Mouse (Mus musculus) stomach, embryonic 14.5 days (tissue): ENCODE measurements around the gene Uqcc1. TPM values are rescaled to one million over a fixed set of nuclear protein-coding genes. Genes with fewer than 3 reads are reported as not detected.

Experiments
- ATAC-seq: fragments of 200-750 bp; cut with Nextera tagmentation; 2 replicates; pipeline ENCODE4 v1.8.0; 2017; ENCODE audit warnings: low read depth, moderate TSS enrichment; ENCODE audit not compliant: insufficient number of reproducible peaks, insufficient read depth, low FRiP score
- H3K27ac ChIP-seq: fragments of 300-500 bp; sonication (generic); 2 replicates; pipeline ENCODE4 v1.5.1; 2014; ENCODE audit warnings: mild to moderate bottlenecking, low read length, moderate library complexity, mixed read lengths
- H3K27me3 ChIP-seq: fragments of 300-500 bp; sonication (generic); 2 replicates; pipeline ENCODE4 v1.6.1; 2014; ENCODE audit warnings: low read length, control low read depth, mixed read lengths; ENCODE audit not compliant: control insufficient read depth, insufficient read depth
- H3K36me3 ChIP-seq: fragments of 300-500 bp; sonication (generic); 2 replicates; pipeline ENCODE4 v1.6.1; 2014; ENCODE audit warnings: mild to moderate bottlenecking, control low read depth, low read length, moderate library complexity, mixed read lengths; ENCODE audit not compliant: control insufficient read depth, insufficient read depth
- H3K4me1 ChIP-seq: fragments of 300-500 bp; sonication (generic); 2 replicates; pipeline ENCODE4 v1.6.1; 2014; ENCODE audit warnings: low read length, control low read depth, mixed read lengths; ENCODE audit not compliant: control insufficient read depth, insufficient read depth
- H3K4me2 ChIP-seq: fragments of 300-500 bp; sonication (generic); replicated peaks from 2 replicates; pipeline ENCODE4 v1.6.1; 2014; ENCODE audit warnings: low read depth, low read length, control low read depth
- H3K4me3 ChIP-seq: fragments of 300-500 bp; sonication (generic); 2 replicates; pipeline ENCODE4 v1.5.1; 2014; ENCODE audit warnings: low read depth, low read length, control low read depth
- H3K9ac ChIP-seq: fragments of 300-500 bp; sonication (generic); replicated peaks from 2 replicates; pipeline ENCODE4 v1.6.1; 2014; ENCODE audit warnings: low read depth, mild to moderate bottlenecking, control low read depth, low read length, moderate library complexity, mixed read lengths
- H3K9me3 ChIP-seq: fragments of 300-500 bp; sonication (generic); 2 replicates; pipeline ENCODE4 v1.6.1; 2016; ENCODE audit warnings: low read depth, low read length, control low read depth; ENCODE audit not compliant: control insufficient read depth
- WGBS: fragments of 180-500 bp; shearing (Covaris S2); extraction: QIAGEN DNeasy Blood & Tissue Kit; methylation state at CpG from one replicate; pipeline ENCODE4 v1.1.7; 2014; 5-methylcytosine and 5-hydroxymethylcytosine counted together
- polyA plus RNA-seq: library from polyadenylated mRNA; unstranded; fragments of >200 nt; fragmentation: Nextera tagmentation; extraction: Ambion mirVana; gene quantifications from 2 replicates; pipeline ENCODE4 v1.2.1, GENCODE M21; 2014

Uqcc1 gene
- polyA plus RNA-seq, 1 experiment from 2014 or later: 56.3 TPM

GRCm38 (mm10) chr2:155914684-155915083 is 15.4 kb downstream of the Uqcc1 start:
- Histone ChIP-seq H3K4me2 (no peak overlapping the region), H3K4me3 (no peak overlapping the region), H3K9ac (no peak overlapping the region), H3K27me3 (no peaks in the 10 kb centered on the region), H3K27ac (no peak overlapping the region), H3K9me3 (no peaks in the 10 kb centered on the region), H3K36me3 (peaks cover 26% of the 10 kb centered on the region; the same call in 1 of the 2 replicates), H3K4me1 (no peaks in the 10 kb centered on the region)
- no peak for ATAC-seq
- WGBS: 84% methylated on average over 6 of the region's 6 CpGs

- H3K4me1 ChIP-seq: no peaks in the 10 kb centered on the region
- 92% methylated on average over 6 of the region's 6 CpGs for WGBS
- no peak overlapping the region for H3K4me3 ChIP-seq
- ATAC-seq: no peak
- H3K27me3 ChIP-seq: no peaks in the 10 kb centered on the region
- no peaks in the 10 kb centered on the region; the same call in none of the 2 replicates for H3K36me3 ChIP-seq
- no peak overlapping the region for H3K27ac ChIP-seq
- no peaks in the 10 kb centered on the region for H3K9me3 ChIP-seq
- no peak overlapping the region for H3K9ac ChIP-seq
- no peak overlapping the region for H3K4me2 ChIP-seq
Observed at GRCm38 (mm10) chr2:155903632-155904008, 26.5 kb downstream of the Uqcc1 start.

- Histone ChIP-seq H3K27me3 (no peaks in the 10 kb centered on the region), H3K4me3 (no peak overlapping the region), H3K4me1 (no peaks in the 10 kb centered on the region), H3K4me2 (no peak overlapping the region), H3K36me3 (peaks cover 5% of the 10 kb centered on the region), H3K9me3 (no peaks in the 10 kb centered on the region), H3K27ac (no peak overlapping the region), H3K9ac (no peak overlapping the region)
- 89% methylated on average over 16 of the region's 16 CpGs for WGBS
- no peak for ATAC-seq
Observed at GRCm38 (mm10) chr2:155902989-155903631, 27.0 kb downstream of the Uqcc1 start.

- 71% methylated on average over 16 of the region's 16 CpGs for WGBS
- Histone ChIP-seq H3K36me3 (peaks cover 13% of the 10 kb centered on the region), H3K4me1 (no peaks in the 10 kb centered on the region), H3K9me3 (no peaks in the 10 kb centered on the region), H3K4me3 (no peak overlapping the region), H3K4me2 (no peak overlapping the region), H3K27me3 (no peaks in the 10 kb centered on the region), H3K9ac (no peak overlapping the region), H3K27ac (no peak overlapping the region; the same call in 1 of the 2 replicates)
- ATAC-seq: peak; percentile 14; the same call in 1 of the 2 replicates
Observed at GRCm38 (mm10) chr2:155895046-155895735, 34.9 kb downstream of the Uqcc1 start.

GRCm38 (mm10) chr2:155894307-155895045 is 35.6 kb downstream of the Uqcc1 start:
- H3K36me3 ChIP-seq: peaks cover 13% of the 10 kb centered on the region
- peak; percentile 42; the same call in 1 of the 2 replicates for ATAC-seq
- H3K4me1 ChIP-seq: no peaks in the 10 kb centered on the region
- H3K27ac ChIP-seq: no peak overlapping the region; the same call in 1 of the 2 replicates
- no peak overlapping the region for H3K9ac ChIP-seq
- H3K27me3 ChIP-seq: no peaks in the 10 kb centered on the region
- H3K4me3 ChIP-seq: no peak overlapping the region
- 71% methylated on average over 13 of the region's 13 CpGs for WGBS
- H3K9me3 ChIP-seq: no peaks in the 10 kb centered on the region
- H3K4me2 ChIP-seq: no peak overlapping the region

- Histone ChIP-seq H3K27me3 (no peaks in the 10 kb centered on the region), H3K4me2 (no peak overlapping the region), H3K4me1 (no peaks in the 10 kb centered on the region), H3K9ac (no peak overlapping the region), H3K4me3 (no peak overlapping the region), H3K36me3 (peaks cover 16% of the 10 kb centered on the region), H3K9me3 (no peaks in the 10 kb centered on the region), H3K27ac (no peak overlapping the region)
- 93% methylated on average over 12 of the region's 12 CpGs for WGBS
- ATAC-seq: no peak
Observed at GRCm38 (mm10) chr2:155886776-155887175, 43.3 kb downstream of the Uqcc1 start.

- no peaks in the 10 kb centered on the region for H3K4me1 ChIP-seq
- H3K9ac ChIP-seq: no peak overlapping the region
- H3K27me3 ChIP-seq: no peaks in the 10 kb centered on the region
- H3K36me3 ChIP-seq: peaks cover 17% of the 10 kb centered on the region
- ATAC-seq: no peak
- no peak overlapping the region for H3K27ac ChIP-seq
- WGBS: 77% methylated on average over 10 of the region's 10 CpGs
- no peaks in the 10 kb centered on the region for H3K9me3 ChIP-seq
- H3K4me2 ChIP-seq: no peak overlapping the region
- H3K4me3 ChIP-seq: no peak overlapping the region
Observed at GRCm38 (mm10) chr2:155885271-155885697, 44.8 kb downstream of the Uqcc1 start.

- Histone ChIP-seq H3K9me3 (no peaks in the 10 kb centered on the region), H3K27me3 (no peaks in the 10 kb centered on the region), H3K4me3 (no peak overlapping the region), H3K27ac (no peak overlapping the region), H3K4me2 (no peak overlapping the region), H3K36me3 (peaks cover 23% of the 10 kb centered on the region), H3K4me1 (no peaks in the 10 kb centered on the region), H3K9ac (no peak overlapping the region)
- WGBS: 77% methylated on average over 3 of the region's 3 CpGs
- ATAC-seq: no peak
Observed at GRCm38 (mm10) chr2:155882087-155882486, 48.0 kb downstream of the Uqcc1 start.
